Mouse (Mus musculus) CH12.LX (cell line): ENCODE measurements at regions not wholly inside any gene's neighbourhood (a gene's known extent, or its start where the extent isn't known, plus 50 kb on each side); places are given as distances from the start of the nearest gene placed in this dataset.

Experiments used
- CTCF ChIP-seq, 2 experiments: IDR thresholded peaks in 1 of 2; conservative IDR thresholded peaks in 1 of 2; 2 replicates each; pipeline ENCODE4 v1.5.1; 2011 to 2012; ENCODE audit warnings: low read depth in 2 of 2, low read length in 2 of 2, improper control_type of control experiment in 1 of 2, inconsistent platforms in 1 of 2, mild to moderate bottlenecking in 1 of 2, moderate library complexity in 1 of 2
- RAD21 ChIP-seq: IDR thresholded peaks from 2 replicates; pipeline ENCODE4 v1.6.1; 2011; ENCODE audit warnings: low read depth, mild to moderate bottlenecking, low read length, improper control_type of control experiment, moderate library complexity

- TF ChIP-seq CTCF (conservative IDR thresholded peaks at IDR 0.05 in 1 of 2, IDR thresholded peaks at IDR 0.05 in 1 of 2; ENCODE audit: low read depth in 2 of 2, low read length in 2 of 2): no peak
- TF ChIP-seq RAD21: no peak
These were observed 255.6 kb upstream of the Ccdc54 start for GRCm38 (mm10) chr16:50846505-50846904.
